20 mouse cellular contexts compared by ENCODE assay signal in the genomic region with DNA sequence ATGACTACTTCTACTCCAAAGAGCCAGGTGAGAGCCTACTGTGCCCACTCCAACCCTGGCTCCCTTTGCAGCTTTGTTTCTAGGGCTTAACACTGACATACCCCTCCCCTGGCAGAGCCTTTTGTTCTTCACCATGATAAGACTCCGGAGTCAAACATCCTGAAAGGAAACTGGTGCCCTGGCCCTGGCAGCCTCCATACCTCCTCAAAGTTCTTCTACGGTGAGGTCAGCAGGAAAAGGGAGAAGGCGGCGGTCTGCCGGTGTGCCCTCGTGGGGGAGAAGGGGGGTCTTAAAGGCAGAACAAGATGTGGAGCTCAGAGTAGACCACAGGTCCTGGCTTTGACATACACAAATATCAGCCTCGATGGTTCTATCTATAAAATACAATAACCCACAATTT. TPM values are rescaled to one million over a fixed set of nuclear protein-coding genes. Genes with fewer than 3 reads are reported as not detected.
"Had no signal": no experiment of that assay in that cellular context is flagged by ENCODE, and none has a peak within 500 bp of the region (broad histone marks: within the 10 kb centered on the region; RNA-seq: fewer than 3 reads in every experiment).

No protein-coding gene starts in this region.

- H3K4me2 ChIP-seq: liver, embryonic 11.5 days; liver, embryonic 13.5 days; liver, embryonic 15.5 days; midbrain, embryonic 12.5 days; neural tube, embryonic 13.5 days; neural tube, embryonic 15.5 days; stomach, embryonic 15.5 days had no signal

- DNase-seq: liver, embryonic 13.5 days; liver, postnatal 0 days; midbrain, embryonic 14.5 days; right cerebral cortex, postnatal 14 days; thymus, adult 2 months; thymus, postnatal 25 days; thymus, postnatal 4 days had no signal

- H3K27ac ChIP-seq: liver, embryonic 13.5 days; liver, embryonic 15.5 days; midbrain, embryonic 10.5 days; midbrain, embryonic 12.5 days; neural tube, embryonic 13.5 days; neural tube, embryonic 15.5 days; stomach, embryonic 15.5 days; stomach, postnatal 0 days had no signal

- H3K9me3 ChIP-seq: liver, embryonic 13.5 days; liver, embryonic 15.5 days; midbrain, embryonic 10.5 days; midbrain, embryonic 12.5 days; neural tube, embryonic 13.5 days; neural tube, embryonic 15.5 days; stomach, embryonic 15.5 days had no signal

- H3K27me3 ChIP-seq: midbrain, embryonic 12.5 days; neural tube, embryonic 13.5 days; neural tube, embryonic 15.5 days; stomach, embryonic 15.5 days had no signal

- H3K36me3 ChIP-seq: liver, embryonic 13.5 days; liver, embryonic 15.5 days; midbrain, embryonic 10.5 days; midbrain, embryonic 12.5 days; neural tube, embryonic 13.5 days; neural tube, embryonic 15.5 days; stomach, embryonic 15.5 days had no signal

- ATAC-seq: liver, postnatal 0 days; midbrain, embryonic 16.5 days had no signal

- H3K9ac ChIP-seq: liver, embryonic 13.5 days; liver, embryonic 15.5 days; liver, postnatal 0 days; midbrain, embryonic 12.5 days; neural tube, embryonic 13.5 days; neural tube, embryonic 15.5 days; stomach, embryonic 15.5 days had no signal

- H3K4me3 ChIP-seq: liver, embryonic 13.5 days; liver, embryonic 15.5 days; midbrain, embryonic 10.5 days; midbrain, embryonic 12.5 days; myocyte; neural tube, embryonic 13.5 days; neural tube, embryonic 15.5 days; stomach, embryonic 15.5 days had no signal

- H3K4me1 ChIP-seq: midbrain, embryonic 10.5 days; midbrain, embryonic 12.5 days; neural tube, embryonic 13.5 days; neural tube, embryonic 15.5 days; stomach, embryonic 15.5 days had no signal

RNA-seq across cellular contexts. Expression of gene Tex45, which starts 12.9 kb away (rescaled TPM):
- total RNA-seq: megakaryocyte, adult 5-6 weeks; megakaryocyte-erythroid progenitor cell, adult 5-6 weeks had no signal
- polyA plus RNA-seq: liver, embryonic 11.5 days; liver, embryonic 13.5 days; liver, embryonic 15.5 days; liver, postnatal 0 days; lung, embryonic 16.5 days; midbrain, embryonic 10.5 days; myocyte; stomach, embryonic 15.5 days had no signal
